Mouse (Mus musculus) midbrain, embryonic 11.5 days (tissue): ENCODE measurements around the gene Mcfd2. TPM values are rescaled to one million over a fixed set of nuclear protein-coding genes. Genes with fewer than 3 reads are reported as not detected.

Experiments
- ATAC-seq: fragments of 200-750 bp; cut with Nextera tagmentation; 2 replicates; pipeline ENCODE4 v1.8.0; 2017; ENCODE audit warnings: moderate TSS enrichment, moderate library complexity; ENCODE audit not compliant: low FRiP score
- DNase-seq: peaks from one replicate; pipeline ENCODE4 v3.0.0; 2015; ENCODE audit warnings: low spot score; ENCODE audit errors: missing footprints
- H3K27ac ChIP-seq: fragments of 300-500 bp; sonication (generic); 2 replicates; pipeline ENCODE4 v1.5.1; 2014; ENCODE audit warnings: low read depth, low read length
- H3K27me3 ChIP-seq: fragments of 300-500 bp; sonication (generic); 2 replicates; pipeline ENCODE4 v1.6.1; 2014; ENCODE audit warnings: mild to moderate bottlenecking, low read length, moderate library complexity, mixed read lengths; ENCODE audit not compliant: control insufficient read depth, insufficient read depth
- H3K36me3 ChIP-seq: fragments of 300-500 bp; sonication (generic); 2 replicates; pipeline ENCODE4 v1.6.1; 2014; ENCODE audit warnings: mild to moderate bottlenecking, low read length, moderate library complexity, mixed read lengths; ENCODE audit not compliant: control insufficient read depth, insufficient read depth
- H3K4me1 ChIP-seq: fragments of 300-500 bp; sonication (generic); 2 replicates; pipeline ENCODE4 v1.6.1; 2014; ENCODE audit warnings: low read length; ENCODE audit not compliant: control insufficient read depth, insufficient read depth
- H3K4me2 ChIP-seq: fragments of 300-500 bp; sonication (generic); 2 replicates; pipeline ENCODE4 v1.6.1; 2014; ENCODE audit warnings: mild to moderate bottlenecking, moderate library complexity
- H3K4me3 ChIP-seq: fragments of 300-500 bp; sonication (generic); 2 replicates; pipeline ENCODE4 v1.5.1; 2014; ENCODE audit warnings: low read depth, low read length
- H3K9ac ChIP-seq: fragments of 300-500 bp; sonication (generic); 2 replicates; pipeline ENCODE4 v1.6.1; 2014; ENCODE audit warnings: low read length
- H3K9me3 ChIP-seq: fragments of 300-500 bp; sonication (generic); 2 replicates; pipeline ENCODE4 v1.6.1; 2016; ENCODE audit warnings: low read length; ENCODE audit not compliant: control insufficient read depth
- WGBS: fragments of 180-500 bp; shearing (Covaris S2); extraction: QIAGEN DNeasy Blood & Tissue Kit; methylation state at CpG from one replicate; pipeline ENCODE4 v1.1.7; 2014; 5-methylcytosine and 5-hydroxymethylcytosine counted together
- polyA plus RNA-seq: library from polyadenylated mRNA; unstranded; fragments of >200 nt; fragmentation: Nextera tagmentation; extraction: Ambion mirVana; gene quantifications from 2 replicates; pipeline ENCODE4 v1.2.1, GENCODE M21; 2014

The Mcfd2 gene
- polyA plus RNA-seq, 1 experiment from 2014 or later = 72.9 TPM

GRCm38 (mm10) chr17:87293125-87293524 is 27.4 kb upstream of the Mcfd2 start:
- H3K4me3 ChIP-seq = no peak overlapping the region
- no peak overlapping the region for H3K4me2 ChIP-seq
- H3K9ac ChIP-seq = no peak overlapping the region
- WGBS = 90% methylated on average over 5 of the region's 5 CpGs
- no peaks in the 10 kb centered on the region for H3K9me3 ChIP-seq
- H3K36me3 ChIP-seq = no peaks in the 10 kb centered on the region
- ATAC-seq = no peak
- no peak overlapping the region for H3K27ac ChIP-seq
- no peaks in the 10 kb centered on the region for H3K27me3 ChIP-seq
- no peaks in the 10 kb centered on the region for H3K4me1 ChIP-seq
- no peak for DNase-seq

GRCm38 (mm10) chr17:87291782-87292181 is 26.0 kb upstream of the Mcfd2 start:
- no peak for ATAC-seq
- H3K9me3 ChIP-seq = no peaks in the 10 kb centered on the region
- no peaks in the 10 kb centered on the region for H3K27me3 ChIP-seq
- 88% methylated on average over 5 of the region's 5 CpGs for WGBS
- H3K4me3 ChIP-seq = no peak overlapping the region
- DNase-seq = no peak
- H3K9ac ChIP-seq = no peak overlapping the region
- no peaks in the 10 kb centered on the region for H3K36me3 ChIP-seq
- H3K27ac ChIP-seq = no peak overlapping the region
- H3K4me2 ChIP-seq = no peak overlapping the region
- H3K4me1 ChIP-seq = no peaks in the 10 kb centered on the region

- no peak for ATAC-seq
- no peak overlapping the region for H3K4me2 ChIP-seq
- DNase-seq = no peak
- 0 out of 2 replicates have a peak, but pooled peaks cover 2% of the 10 kb centered on the region for H3K27me3 ChIP-seq
- 95% methylated on average over 7 of the region's 7 CpGs for WGBS
- H3K4me1 ChIP-seq = no peaks in the 10 kb centered on the region
- no peak overlapping the region for H3K4me3 ChIP-seq
- H3K36me3 ChIP-seq = no peaks in the 10 kb centered on the region
- H3K9ac ChIP-seq = no peak overlapping the region
- no peak overlapping the region for H3K27ac ChIP-seq
- no peaks in the 10 kb centered on the region for H3K9me3 ChIP-seq
These were observed 25.3 kb upstream of the Mcfd2 start for GRCm38 (mm10) chr17:87291037-87291436.

- Histone ChIP-seq H3K9me3 (no peaks in the 10 kb centered on the region), H3K36me3 (no peaks in the 10 kb centered on the region), H3K4me3 (no peak overlapping the region), H3K4me1 (no peaks in the 10 kb centered on the region), H3K4me2 (no peak overlapping the region), H3K9ac (no peak overlapping the region), H3K27ac (no peak overlapping the region), H3K27me3 (peaks cover 15% of the 10 kb centered on the region)
- DNase-seq = no peak
- ATAC-seq = no peak
- WGBS = 78% methylated on average over 5 of the region's 5 CpGs
These were observed 23.6 kb upstream of the Mcfd2 start for GRCm38 (mm10) chr17:87289367-87289766.

- no peaks in the 10 kb centered on the region for H3K36me3 ChIP-seq
- H3K27ac ChIP-seq = no peak overlapping the region
- no peak overlapping the region for H3K4me3 ChIP-seq
- ATAC-seq (no peak), DNase-seq (no peak)
- 13% methylated on average over 12 of the region's 12 CpGs for WGBS
- no peaks in the 10 kb centered on the region for H3K9me3 ChIP-seq
- H3K4me1 ChIP-seq = peaks cover 6% of the 10 kb centered on the region
- peaks cover 27% of the 10 kb centered on the region for H3K27me3 ChIP-seq
- H3K9ac ChIP-seq = no peak overlapping the region
- H3K4me2 ChIP-seq = no peak overlapping the region
These were observed 22.4 kb upstream of the Mcfd2 start for GRCm38 (mm10) chr17:87288131-87288530.

- Histone ChIP-seq H3K4me3 (no peak overlapping the region), H3K9me3 (no peaks in the 10 kb centered on the region), H3K27me3 (peaks cover 28% of the 10 kb centered on the region), H3K9ac (no peak overlapping the region), H3K36me3 (no peaks in the 10 kb centered on the region), H3K27ac (no peak overlapping the region), H3K4me2 (no peak overlapping the region), H3K4me1 (peaks cover 6% of the 10 kb centered on the region)
- WGBS = 30% methylated on average over 8 of the region's 8 CpGs
- DNase-seq = no peak
- ATAC-seq = no peak
These were observed 21.6 kb upstream of the Mcfd2 start for GRCm38 (mm10) chr17:87287197-87287777.

GRCm38 (mm10) chr17:87286481-87287143 is 20.9 kb upstream of the Mcfd2 start:
- ATAC-seq (no peak), DNase-seq (peak; percentile 85)
- Histone ChIP-seq H3K27me3 (peaks cover 28% of the 10 kb centered on the region), H3K9me3 (no peaks in the 10 kb centered on the region), H3K27ac (no peak overlapping the region), H3K36me3 (no peaks in the 10 kb centered on the region), H3K4me1 (peaks cover 9% of the 10 kb centered on the region), H3K9ac (no peak overlapping the region), H3K4me2 (no peak overlapping the region), H3K4me3 (no peak overlapping the region)
- WGBS = 60% methylated on average over 8 of the region's 8 CpGs

GRCm38 (mm10) chr17:87285731-87286465 is 20.2 kb upstream of the Mcfd2 start:
- H3K36me3 ChIP-seq = no peaks in the 10 kb centered on the region
- DNase-seq (peak; percentile 81), ATAC-seq (no peak)
- no peak overlapping the region for H3K4me2 ChIP-seq
- H3K27me3 ChIP-seq = peaks cover 30% of the 10 kb centered on the region
- H3K9ac ChIP-seq = no peak overlapping the region
- H3K9me3 ChIP-seq = no peaks in the 10 kb centered on the region
- WGBS = 76% methylated on average over 23 of the region's 23 CpGs
- H3K4me1 ChIP-seq = peaks cover 11% of the 10 kb centered on the region
- no peak overlapping the region for H3K27ac ChIP-seq
- no peak overlapping the region for H3K4me3 ChIP-seq

- no peak for ATAC-seq
- peaks cover 11% of the 10 kb centered on the region for H3K4me1 ChIP-seq
- H3K9me3 ChIP-seq = no peaks in the 10 kb centered on the region
- no peak overlapping the region for H3K4me2 ChIP-seq
- peak; percentile 82 for DNase-seq
- H3K27me3 ChIP-seq = peaks cover 30% of the 10 kb centered on the region
- H3K9ac ChIP-seq = no peak overlapping the region
- no peaks in the 10 kb centered on the region for H3K36me3 ChIP-seq
- H3K27ac ChIP-seq = no peak overlapping the region
- 59% methylated on average over 7 of the region's 7 CpGs for WGBS
- H3K4me3 ChIP-seq = no peak overlapping the region
These were observed 18.8 kb upstream of the Mcfd2 start for GRCm38 (mm10) chr17:87284482-87285040.
